Mouse (Mus musculus) stomach, embryonic 16.5 days (tissue): Measurements from ENCODE around the gene Chac1. TPM values are rescaled to one million over a fixed set of nuclear protein-coding genes. Genes with fewer than 3 reads are reported as not detected.

Source experiments
- ATAC-seq: fragments of 200-750 bp; cut with Nextera tagmentation; 2 replicates; pipeline ENCODE4 v1.8.0; 2017; ENCODE audit warnings: moderate number of reproducible peaks, moderate TSS enrichment; ENCODE audit not compliant: insufficient read depth, low FRiP score
- H3K27ac ChIP-seq: fragments of 300-500 bp; sonication (generic); 2 replicates; pipeline ENCODE4 v1.5.1; 2014; ENCODE audit warnings: low read length
- H3K27me3 ChIP-seq: fragments of 300-500 bp; sonication (generic); 2 replicates; pipeline ENCODE4 v1.6.1; 2014; ENCODE audit warnings: low read length, control low read depth, mixed read lengths; ENCODE audit not compliant: control insufficient read depth, insufficient read depth
- H3K36me3 ChIP-seq: fragments of 300-500 bp; sonication (generic); 2 replicates; pipeline ENCODE4 v1.6.1; 2014; ENCODE audit warnings: low read length; ENCODE audit not compliant: control insufficient read depth, insufficient read depth
- H3K4me1 ChIP-seq: fragments of 300-500 bp; sonication (generic); 2 replicates; pipeline ENCODE4 v1.6.1; 2014; ENCODE audit warnings: low read length, control low read depth, mixed read lengths; ENCODE audit not compliant: control insufficient read depth, insufficient read depth
- H3K4me2 ChIP-seq: fragments of 300-500 bp; sonication (generic); 2 replicates; pipeline ENCODE4 v1.6.1; 2014; ENCODE audit warnings: low read depth, low read length, mixed read lengths
- H3K4me3 ChIP-seq: fragments of 300-500 bp; sonication (generic); replicated peaks from 2 replicates; pipeline ENCODE4 v1.5.1; 2014; ENCODE audit warnings: mild to moderate bottlenecking, low read length
- H3K9ac ChIP-seq: fragments of 300-500 bp; sonication (generic); 2 replicates; pipeline ENCODE4 v1.6.1; 2014; ENCODE audit warnings: low read length
- H3K9me3 ChIP-seq: fragments of 300-500 bp; sonication (generic); replicated peaks from 2 replicates; pipeline ENCODE4 v1.6.1; 2016; ENCODE audit warnings: low read length, control low read depth; ENCODE audit not compliant: control insufficient read depth
- WGBS: fragments of 180-500 bp; shearing (Covaris S2); extraction: QIAGEN DNeasy Blood & Tissue Kit; methylation state at CpG from one replicate; pipeline ENCODE4 v1.1.7; 2014; 5-methylcytosine and 5-hydroxymethylcytosine counted together
- polyA plus RNA-seq: library from polyadenylated mRNA; unstranded; fragments of >200 nt; fragmentation: Nextera tagmentation; extraction: Ambion mirVana; gene quantifications from 2 replicates; pipeline ENCODE4 v1.2.1, GENCODE M21; 2015

The Chac1 gene
- polyA plus RNA-seq, 1 experiment from 2014 or later = 2.4 TPM

- Histone ChIP-seq H3K36me3 (no peaks in the 10 kb centered on the region), H3K27ac (peak overlapping the region; percentile 65; the same call in 1 of the 2 replicates), H3K9ac (peak overlapping the region; percentile 72), H3K4me2 (peak overlapping the region; percentile 89), H3K4me3 (peak overlapping the region; percentile 59), H3K4me1 (peaks cover 47% of the 10 kb centered on the region), H3K27me3 (peaks cover 47% of the 10 kb centered on the region), H3K9me3 (no peaks in the 10 kb centered on the region)
- ATAC-seq = no peak
- under 1% methylated on average over 61 of the region's 61 CpGs for WGBS
Observed at GRCm38 (mm10) chr2:119326161-119327101, 24.6 kb upstream of the Chac1 start.

- Histone ChIP-seq H3K9ac (peak overlapping the region; percentile 72), H3K9me3 (no peaks in the 10 kb centered on the region), H3K4me3 (peak overlapping the region; percentile 59), H3K36me3 (no peaks in the 10 kb centered on the region), H3K4me2 (peak overlapping the region; percentile 89), H3K27me3 (peaks cover 41% of the 10 kb centered on the region), H3K4me1 (peaks cover 40% of the 10 kb centered on the region), H3K27ac (no peak overlapping the region)
- WGBS = under 1% methylated on average over 30 of the region's 30 CpGs
- ATAC-seq = no peak
Observed at GRCm38 (mm10) chr2:119327102-119327480, 23.9 kb upstream of the Chac1 start.

- 43% methylated on average over 11 of the region's 11 CpGs for WGBS
- Histone ChIP-seq H3K36me3 (no peaks in the 10 kb centered on the region), H3K27ac (0 out of 2 replicates have a peak overlapping the region, but pooled peaks have one; percentile 4), H3K9ac (0 out of 2 replicates have a peak overlapping the region, but pooled peaks have one; percentile 26), H3K27me3 (peaks cover 38% of the 10 kb centered on the region), H3K4me1 (peaks cover 31% of the 10 kb centered on the region), H3K9me3 (no peaks in the 10 kb centered on the region), H3K4me3 (peak overlapping the region; percentile 59), H3K4me2 (peak overlapping the region; percentile 89)
- ATAC-seq = no peak
Observed at GRCm38 (mm10) chr2:119327942-119328526, 23.0 kb upstream of the Chac1 start.

GRCm38 (mm10) chr2:119328546-119328945, 22.5 kb upstream of the Chac1 start:
- H3K4me3 ChIP-seq = peak overlapping the region; percentile 59; the same call in 1 of the 2 replicates
- H3K4me1 ChIP-seq = peaks cover 28% of the 10 kb centered on the region
- ATAC-seq = no peak
- H3K9me3 ChIP-seq = no peaks in the 10 kb centered on the region
- H3K4me2 ChIP-seq = peak overlapping the region; percentile 89; the same call in 1 of the 2 replicates
- WGBS = 34% methylated on average over 5 of the region's 5 CpGs
- no peak overlapping the region for H3K27ac ChIP-seq
- H3K9ac ChIP-seq = peak overlapping the region; percentile 26; the same call in 1 of the 2 replicates
- no peaks in the 10 kb centered on the region for H3K36me3 ChIP-seq
- H3K27me3 ChIP-seq = peaks cover 34% of the 10 kb centered on the region; the same call in 1 of the 2 replicates

- ATAC-seq = peak; percentile 47; the same call in 1 of the 2 replicates
- H3K4me1 ChIP-seq = peaks cover 24% of the 10 kb centered on the region
- no peaks in the 10 kb centered on the region for H3K9me3 ChIP-seq
- WGBS = 35% methylated on average over 3 of the region's 3 CpGs
- H3K36me3 ChIP-seq = no peaks in the 10 kb centered on the region
- H3K9ac ChIP-seq = no peak overlapping the region
- H3K27me3 ChIP-seq = peaks cover 28% of the 10 kb centered on the region; the same call in 1 of the 2 replicates
- H3K27ac ChIP-seq = peak overlapping the region; percentile 13; the same call in 1 of the 2 replicates
- no peak overlapping the region for H3K4me3 ChIP-seq
- H3K4me2 ChIP-seq = 0 out of 2 replicates have a peak overlapping the region, but pooled peaks have one; percentile 7
Observed at GRCm38 (mm10) chr2:119329123-119329817, 21.8 kb upstream of the Chac1 start.

- 85% methylated on average over 8 of the region's 8 CpGs for WGBS
- Histone ChIP-seq H3K27me3 (peaks cover 17% of the 10 kb centered on the region; the same call in 1 of the 2 replicates), H3K9ac (no peak overlapping the region), H3K36me3 (no peaks in the 10 kb centered on the region), H3K4me3 (no peak overlapping the region), H3K9me3 (no peaks in the 10 kb centered on the region), H3K4me1 (peaks cover 9% of the 10 kb centered on the region; the same call in 1 of the 2 replicates), H3K4me2 (no peak overlapping the region), H3K27ac (no peak overlapping the region)
- no peak for ATAC-seq
Observed at GRCm38 (mm10) chr2:119330795-119331194, 20.2 kb upstream of the Chac1 start.

GRCm38 (mm10) chr2:119332177-119332661, 18.8 kb upstream of the Chac1 start:
- H3K36me3 ChIP-seq = no peaks in the 10 kb centered on the region
- no peaks in the 10 kb centered on the region for H3K9me3 ChIP-seq
- no peak for ATAC-seq
- no peak overlapping the region for H3K4me2 ChIP-seq
- H3K27me3 ChIP-seq = peaks cover 5% of the 10 kb centered on the region; the same call in 1 of the 2 replicates
- no peak overlapping the region for H3K4me3 ChIP-seq
- H3K4me1 ChIP-seq = 0 out of 2 replicates have a peak, but pooled peaks cover 5% of the 10 kb centered on the region
- H3K9ac ChIP-seq = no peak overlapping the region
- 74% methylated on average over 24 of the region's 24 CpGs for WGBS
- no peak overlapping the region for H3K27ac ChIP-seq

- no peaks in the 10 kb centered on the region for H3K36me3 ChIP-seq
- ATAC-seq = no peak
- H3K9ac ChIP-seq = no peak overlapping the region
- H3K9me3 ChIP-seq = no peaks in the 10 kb centered on the region
- peaks cover 4% of the 10 kb centered on the region; the same call in 1 of the 2 replicates for H3K4me1 ChIP-seq
- no peak overlapping the region for H3K27ac ChIP-seq
- no peak overlapping the region for H3K4me2 ChIP-seq
- WGBS = 49% methylated on average over 1 of the region's 1 CpGs
- H3K4me3 ChIP-seq = no peak overlapping the region
- no peaks in the 10 kb centered on the region; the same call in 1 of the 2 replicates for H3K27me3 ChIP-seq
Observed at GRCm38 (mm10) chr2:119334135-119334534, 16.9 kb upstream of the Chac1 start.
